Mouse (Mus musculus) liver, embryonic 14.5 days (tissue): Measurements from ENCODE around the gene Arid2. TPM values are rescaled to one million over a fixed set of nuclear protein-coding genes. Genes with fewer than 3 reads are reported as not detected.
A peak's percentile ranks its signal among the peaks of the same experiment; 100 is the strongest.

Experiments
- ATAC-seq: fragments of 200-750 bp; cut with Nextera tagmentation; 2 replicates; pipeline ENCODE4 v1.8.0; 2017; ENCODE audit warnings: moderate number of reproducible peaks, mild to moderate bottlenecking, moderate library complexity; ENCODE audit not compliant: insufficient read depth
- DNase-seq, 3 experiments: peaks; one replicate each; pipeline ENCODE4 v3.0.0-alpha.2; 2012 to 2013; ENCODE audit warnings: low read depth in 3 of 3, low spot score in 3 of 3
- H3K27ac ChIP-seq: fragments of 300-500 bp; sonication (generic); 2 replicates; pipeline ENCODE4 v1.5.1; 2014; ENCODE audit warnings: moderate library complexity, mild to moderate bottlenecking, control low read depth, inconsistent platforms
- H3K27me3 ChIP-seq: fragments of 300-500 bp; sonication (generic); 2 replicates; pipeline ENCODE4 v1.6.1; 2014; ENCODE audit warnings: mild to moderate bottlenecking, low read length, moderate library complexity; ENCODE audit not compliant: control insufficient read depth, insufficient read depth
- H3K36me3 ChIP-seq: fragments of 300-500 bp; sonication (generic); replicated peaks from 2 replicates; pipeline ENCODE4 v1.6.1; 2014; ENCODE audit warnings: low read depth; ENCODE audit not compliant: control insufficient read depth, insufficient read depth
- H3K4me1 ChIP-seq, 2 experiments: fragments of 200-500 bp in 1 of 2; fragments of 300-500 bp in 1 of 2; sonication (generic) in 1 of 2; replicated peaks; 2 replicates each; pipeline ENCODE4 v1.6.1; 2012 to 2014; ENCODE audit warnings: antibody characterized with exemption in 1 of 2, inconsistent platforms in 1 of 2, low read length in 1 of 2; ENCODE audit not compliant: control insufficient read depth in 2 of 2, insufficient read depth in 2 of 2
- H3K4me2 ChIP-seq: fragments of 300-500 bp; sonication (generic); 2 replicates; pipeline ENCODE4 v1.6.1; 2014; ENCODE audit warnings: low read depth, mild to moderate bottlenecking, control low read depth, moderate library complexity
- H3K4me3 ChIP-seq, 2 experiments: fragments of 200-500 bp in 1 of 2; fragments of 300-500 bp in 1 of 2; sonication (generic) in 1 of 2; 2 replicates each; pipeline ENCODE4 v1.5.1; 2012 to 2014; ENCODE audit warnings: low read depth in 2 of 2, low read length in 2 of 2, mild to moderate bottlenecking in 2 of 2, control low read depth in 1 of 2, inconsistent platforms in 1 of 2, moderate library complexity in 1 of 2; ENCODE audit not compliant: insufficient read depth in 1 of 2
- H3K9ac ChIP-seq: fragments of 300-500 bp; sonication (generic); replicated peaks from 2 replicates; pipeline ENCODE4 v1.6.1; 2014; ENCODE audit warnings: mild to moderate bottlenecking, control low read depth, moderate library complexity
- H3K9me3 ChIP-seq: fragments of 300-500 bp; sonication (generic); 2 replicates; pipeline ENCODE4 v1.6.1; 2016; ENCODE audit warnings: low read length, mixed read lengths; ENCODE audit not compliant: control insufficient read depth
- CTCF ChIP-seq: IDR thresholded peaks from 2 replicates; pipeline ENCODE4 v1.5.1; 2016; ENCODE audit warnings: antibody characterized with exemption, low read depth, control low read depth
- EP300 ChIP-seq: IDR thresholded peaks from 2 replicates; pipeline ENCODE4 v1.6.1; 2016; ENCODE audit warnings: antibody characterized with exemption, low read depth
- WGBS: fragments of 180-500 bp; shearing (Covaris S2); extraction: QIAGEN DNeasy Blood & Tissue Kit; methylation state at CpG from one replicate; pipeline ENCODE4 v1.1.7; 2014; ENCODE audit not compliant: insufficient replicate concordance; 5-methylcytosine and 5-hydroxymethylcytosine counted together
- polyA plus RNA-seq, 2 experiments: library from polyadenylated mRNA; depleted of rRNA in 1 of 2; stranded (reverse) in 1 of 2; unstranded in 1 of 2; fragments of >200 nt; fragmentation: Nextera tagmentation in 1 of 2; extraction: Ambion mirVana in 1 of 2; gene quantifications; 2 replicates each; pipeline versions ENCODE4 v1.2.1 to v1.2.3; 2012 to 2014

Gene Arid2
- polyA plus RNA-seq, 2 experiments, result 8.1 to 8.5 TPM

- DNase-seq (no peak), ATAC-seq (no peak)
- Histone ChIP-seq H3K27ac (no peak overlapping the region), H3K4me2 (no peak overlapping the region), H3K27me3 (no peaks in the 10 kb centered on the region), H3K4me3 (no peak overlapping the region), H3K9ac (no peak overlapping the region), H3K4me1 (peaks cover 1 to 6% of the 10 kb centered on the region in 2 experiments; a peak in 3 of 4 replicates), H3K36me3 (no peaks in the 10 kb centered on the region; the same call in 1 of the 2 replicates), H3K9me3 (no peaks in the 10 kb centered on the region; the same call in 1 of the 2 replicates)
- WGBS, result 78% methylated on average over 4 of the region's 4 CpGs
- TF ChIP-seq CTCF (no peak), EP300 (no peak)
Observed at GRCm38 (mm10) chr15:96269402-96269801, 17.9 kb upstream of the Arid2 start.

- TF ChIP-seq CTCF (no peak), EP300 (no peak)
- 80% methylated on average over 10 of the region's 10 CpGs for WGBS
- H3K9ac ChIP-seq, result no peak overlapping the region
- ATAC-seq (0 out of 2 replicates have a peak, but pooled peaks have one; percentile 17), DNase-seq (no peak)
- H3K36me3 ChIP-seq, result peaks cover under 1% of the 10 kb centered on the region; the same call in 1 of the 2 replicates
- no peak overlapping the region for H3K4me3 ChIP-seq
- peaks cover 7 to 10% of the 10 kb centered on the region in 2 experiments for H3K4me1 ChIP-seq
- H3K27ac ChIP-seq, result no peak overlapping the region
- no peaks in the 10 kb centered on the region for H3K9me3 ChIP-seq
- no peaks in the 10 kb centered on the region for H3K27me3 ChIP-seq
- H3K4me2 ChIP-seq, result no peak overlapping the region
Observed at GRCm38 (mm10) chr15:96270272-96270880, 16.9 kb upstream of the Arid2 start.

GRCm38 (mm10) chr15:96272356-96272755, 15.0 kb upstream of the Arid2 start:
- Histone ChIP-seq H3K9ac (no peak overlapping the region), H3K4me2 (no peak overlapping the region), H3K4me3 (no peak overlapping the region), H3K27me3 (no peaks in the 10 kb centered on the region), H3K9me3 (no peaks in the 10 kb centered on the region), H3K27ac (no peak overlapping the region), H3K4me1 (peaks cover 26 to 27% of the 10 kb centered on the region in 2 experiments), H3K36me3 (peaks cover 10% of the 10 kb centered on the region)
- DNase-seq, result no peak
- TF ChIP-seq CTCF (no peak), EP300 (no peak)
- no peak for ATAC-seq
- WGBS, result 91% methylated on average over 11 of the region's 11 CpGs

- Histone ChIP-seq H3K27me3 (no peaks in the 10 kb centered on the region), H3K4me1 (peaks cover 28 to 35% of the 10 kb centered on the region in 2 experiments), H3K36me3 (peaks cover 24% of the 10 kb centered on the region), H3K4me2 (no peak overlapping the region), H3K9me3 (no peaks in the 10 kb centered on the region), H3K9ac (no peak overlapping the region), H3K4me3 (no peak overlapping the region), H3K27ac (no peak overlapping the region)
- DNase-seq (no peak), ATAC-seq (no peak)
- WGBS, result 71% methylated on average over 2 of the region's 2 CpGs
- TF ChIP-seq CTCF (no peak), EP300 (no peak)
Observed at GRCm38 (mm10) chr15:96274341-96274740, 13.0 kb upstream of the Arid2 start.

GRCm38 (mm10) chr15:96275198-96275597, 12.1 kb upstream of the Arid2 start:
- Histone ChIP-seq H3K9ac (no peak overlapping the region), H3K4me2 (peak overlapping the region; percentile 61), H3K4me3 (no peak overlapping the region), H3K36me3 (peaks cover 28% of the 10 kb centered on the region), H3K4me1 (peaks cover 28 to 38% of the 10 kb centered on the region in 2 experiments), H3K27ac (no peak overlapping the region; the same call in 1 of the 2 replicates), H3K9me3 (no peaks in the 10 kb centered on the region), H3K27me3 (no peaks in the 10 kb centered on the region)
- TF ChIP-seq EP300 (no peak), CTCF (no peak)
- DNase-seq (no peak), ATAC-seq (no peak)
- WGBS, result 63% methylated on average over 2 of the region's 2 CpGs
